Mouse (Mus musculus) limb, embryonic 12.5 days (tissue): ENCODE measurements around the gene Lamb2. TPM values are rescaled to one million over a fixed set of nuclear protein-coding genes. Genes with fewer than 3 reads are reported as not detected.

Experiments
- ATAC-seq: fragments of 200-750 bp; cut with Nextera tagmentation; 2 replicates; pipeline ENCODE4 v1.8.0; 2017; ENCODE audit warnings: low read depth, moderate TSS enrichment; ENCODE audit not compliant: insufficient number of reproducible peaks, insufficient read depth, low FRiP score, low TSS enrichment
- H3K27ac ChIP-seq: fragments of 300-500 bp; sonication (generic); 2 replicates; pipeline ENCODE4 v1.5.1; 2016; ENCODE audit warnings: mild to moderate bottlenecking, moderate library complexity
- H3K27me3 ChIP-seq: fragments of 300-500 bp; sonication (generic); 2 replicates; pipeline ENCODE4 v1.6.1; 2016; ENCODE audit warnings: mild to moderate bottlenecking, moderate library complexity
- H3K36me3 ChIP-seq: fragments of 300-500 bp; sonication (generic); 2 replicates; pipeline ENCODE4 v1.6.1; 2016; ENCODE audit warnings: mild to moderate bottlenecking, moderate library complexity
- H3K4me1 ChIP-seq: fragments of 300-500 bp; sonication (generic); replicated peaks from 2 replicates; pipeline ENCODE4 v1.6.1; 2016
- H3K4me2 ChIP-seq: fragments of 300-500 bp; sonication (generic); 2 replicates; pipeline ENCODE4 v1.6.1; 2016; ENCODE audit warnings: mild to moderate bottlenecking, moderate library complexity
- H3K4me3 ChIP-seq: fragments of 300-500 bp; sonication (generic); replicated peaks from 2 replicates; pipeline ENCODE4 v1.5.1; 2016; ENCODE audit warnings: mild to moderate bottlenecking
- H3K9ac ChIP-seq: fragments of 300-500 bp; sonication (generic); replicated peaks from 2 replicates; pipeline ENCODE4 v1.6.1; 2016; ENCODE audit warnings: mild to moderate bottlenecking, moderate library complexity
- H3K9me3 ChIP-seq: fragments of 300-500 bp; sonication (generic); 2 replicates; pipeline ENCODE4 v1.6.1; 2016; ENCODE audit warnings: mild to moderate bottlenecking, moderate library complexity
- WGBS: fragments of 180-500 bp; shearing (Covaris S2); methylation state at CpG from one replicate; pipeline ENCODE4 v1.1.7; 2016; 5-methylcytosine and 5-hydroxymethylcytosine counted together
- polyA plus RNA-seq: library from polyadenylated mRNA; unstranded; fragments of >200 nt; fragmentation: Nextera tagmentation; extraction: Ambion mirVana; gene quantifications from 2 replicates; pipeline ENCODE4 v1.2.1, GENCODE M21; 2016

The Lamb2 gene
- polyA plus RNA-seq, 1 experiment from 2014 or later = 40.8 TPM

GRCm38 (mm10) chr9:108517931-108518332 is 38.4 kb downstream of the Lamb2 start:
- H3K9me3 ChIP-seq = no peaks in the 10 kb centered on the region
- peak overlapping the region; percentile 56 for H3K4me2 ChIP-seq
- peak overlapping the region; percentile 97 for H3K9ac ChIP-seq
- peaks cover 40% of the 10 kb centered on the region for H3K36me3 ChIP-seq
- WGBS = 0% methylated on average over 13 of the region's 13 CpGs
- no peaks in the 10 kb centered on the region for H3K27me3 ChIP-seq
- H3K27ac ChIP-seq = peak overlapping the region; percentile 99
- H3K4me1 ChIP-seq = peaks cover 24% of the 10 kb centered on the region
- peak overlapping the region; percentile 63 for H3K4me3 ChIP-seq
- ATAC-seq = peak; percentile 11; the same call in 1 of the 2 replicates

- Histone ChIP-seq H3K9me3 (no peaks in the 10 kb centered on the region), H3K4me3 (no peak overlapping the region), H3K4me1 (peaks cover 15% of the 10 kb centered on the region), H3K4me2 (no peak overlapping the region), H3K27ac (no peak overlapping the region), H3K36me3 (peaks cover 27% of the 10 kb centered on the region; the same call in 1 of the 2 replicates), H3K27me3 (no peaks in the 10 kb centered on the region), H3K9ac (no peak overlapping the region)
- ATAC-seq = no peak
- 88% methylated on average over 2 of the region's 2 CpGs for WGBS
These were observed 42.1 kb downstream of the Lamb2 start for GRCm38 (mm10) chr9:108521604-108522003.

GRCm38 (mm10) chr9:108523341-108523740 is 43.8 kb downstream of the Lamb2 start:
- Histone ChIP-seq H3K4me1 (peaks cover 15% of the 10 kb centered on the region), H3K4me2 (no peak overlapping the region), H3K9me3 (no peaks in the 10 kb centered on the region), H3K9ac (no peak overlapping the region), H3K27me3 (no peaks in the 10 kb centered on the region), H3K4me3 (no peak overlapping the region), H3K36me3 (peaks cover 33% of the 10 kb centered on the region), H3K27ac (no peak overlapping the region)
- 96% methylated on average over 4 of the region's 4 CpGs for WGBS
- no peak for ATAC-seq

- Histone ChIP-seq H3K27me3 (no peaks in the 10 kb centered on the region), H3K9ac (no peak overlapping the region), H3K27ac (no peak overlapping the region), H3K4me1 (no peaks in the 10 kb centered on the region), H3K4me2 (no peak overlapping the region), H3K36me3 (peaks cover 48% of the 10 kb centered on the region), H3K9me3 (no peaks in the 10 kb centered on the region), H3K4me3 (no peak overlapping the region)
- no peak for ATAC-seq
- WGBS = 89% methylated on average over 3 of the region's 3 CpGs
These were observed 45.9 kb downstream of the Lamb2 start for GRCm38 (mm10) chr9:108525400-108525799.

- no peak overlapping the region for H3K4me3 ChIP-seq
- H3K9ac ChIP-seq = no peak overlapping the region
- no peak for ATAC-seq
- H3K36me3 ChIP-seq = peaks cover 82% of the 10 kb centered on the region
- WGBS = 88% methylated on average over 1 of the region's 1 CpGs
- no peaks in the 10 kb centered on the region for H3K4me1 ChIP-seq
- H3K4me2 ChIP-seq = no peak overlapping the region
- no peak overlapping the region for H3K27ac ChIP-seq
- no peaks in the 10 kb centered on the region for H3K27me3 ChIP-seq
- H3K9me3 ChIP-seq = no peaks in the 10 kb centered on the region
These were observed 51.4 kb downstream of the Lamb2 start for GRCm38 (mm10) chr9:108530954-108531353.

- Histone ChIP-seq H3K27me3 (no peaks in the 10 kb centered on the region), H3K27ac (no peak overlapping the region), H3K36me3 (peaks cover 87% of the 10 kb centered on the region), H3K4me3 (no peak overlapping the region), H3K9ac (no peak overlapping the region), H3K4me2 (no peak overlapping the region), H3K9me3 (no peaks in the 10 kb centered on the region), H3K4me1 (no peaks in the 10 kb centered on the region)
- 88% methylated on average over 1 of the region's 1 CpGs for WGBS
- ATAC-seq = no peak
These were observed 52.0 kb downstream of the Lamb2 start for GRCm38 (mm10) chr9:108531496-108531895.

Other genes with a start within 250 kb of the Lamb2 start
- gene Dag1, start 215.8 kb upstream of the Lamb2 start, polyA plus RNA-seq = 45.7 and 53.3 TPM in 2 replicates
- gene Nicn1, start 189.3 kb upstream of the Lamb2 start, polyA plus RNA-seq = 45.0 and 46.4 TPM in 2 replicates
- 13.3 and 17.0 TPM in 2 replicates for gene Amt, start 182.9 kb upstream of the Lamb2 start, polyA plus RNA-seq
- gene Rhoa, start 173.6 kb upstream of the Lamb2 start, polyA plus RNA-seq = 324 and 387 TPM in 2 replicates
- gene Tcta, start 173.6 kb upstream of the Lamb2 start, polyA plus RNA-seq = 21.2 and 22.6 TPM in 2 replicates
- 797 and 821 TPM in 2 replicates for gene Gpx1, start 140.8 kb upstream of the Lamb2 start, polyA plus RNA-seq
- 117 and 118 TPM in 2 replicates for gene Usp4, start 131.9 kb upstream of the Lamb2 start, polyA plus RNA-seq
- gene 1700102P08Rik, start 86.9 kb upstream of the Lamb2 start, polyA plus RNA-seq = 0.81 and 0.91 TPM in 2 replicates
- gene Ccdc36, start 51.3 kb upstream of the Lamb2 start, polyA plus RNA-seq = 2.1 and 2.4 TPM in 2 replicates
- not detected in 2 replicates for gene BC048562, start 43.3 kb upstream of the Lamb2 start, polyA plus RNA-seq
- gene Ccdc71, start 19.2 kb upstream of the Lamb2 start, polyA plus RNA-seq = 44.6 and 49.5 TPM in 2 replicates
- 33.0 and 36.0 TPM in 2 replicates for gene Klhdc8b, start 18.2 kb upstream of the Lamb2 start, polyA plus RNA-seq
- gene Usp19, start 10.9 kb downstream of the Lamb2 start, polyA plus RNA-seq = 99.3 and 99.7 TPM in 2 replicates
- 106 and 112 TPM in 2 replicates for gene Qars, start 28.0 kb downstream of the Lamb2 start, polyA plus RNA-seq
- gene Qrich1, start 37.1 kb downstream of the Lamb2 start, polyA plus RNA-seq = 156 and 159 TPM in 2 replicates
- 201 and 213 TPM in 2 replicates for gene Impdh2, start 80.5 kb downstream of the Lamb2 start, polyA plus RNA-seq
- gene Ndufaf3, start 87.7 kb downstream of the Lamb2 start, polyA plus RNA-seq = 50.6 and 53.8 TPM in 2 replicates
- gene Dalrd3, start 90.2 kb downstream of the Lamb2 start, polyA plus RNA-seq = 197 and 230 TPM in 2 replicates
- gene Wdr6, start 99.0 kb downstream of the Lamb2 start, polyA plus RNA-seq = 237 TPM in 2 replicates
- 11.6 and 11.7 TPM in 2 replicates for gene P4htm, start 117.9 kb downstream of the Lamb2 start, polyA plus RNA-seq
- gene Arih2, start 169.7 kb downstream of the Lamb2 start, polyA plus RNA-seq = 54.6 and 61.3 TPM in 2 replicates
- gene Slc25a20, start 182.4 kb downstream of the Lamb2 start, polyA plus RNA-seq = 40.7 and 43.2 TPM in 2 replicates
- gene Prkar2a, start 209.6 kb downstream of the Lamb2 start, polyA plus RNA-seq = 34.8 and 35.5 TPM in 2 replicates